Mouse (Mus musculus) T-helper 1 cell (primary cell): ENCODE results near the gene Map3k10.

Experiments
- in situ Hi-C: fragments of 300-600 bp; cut with MboI, MseI; formaldehyde crosslinking; loops from one replicate; pipeline ENCODE4 v1.15.1; 2025; ENCODE audit warnings: high pct_unique_total_duplicates

Gene Map3k10

DNA sequence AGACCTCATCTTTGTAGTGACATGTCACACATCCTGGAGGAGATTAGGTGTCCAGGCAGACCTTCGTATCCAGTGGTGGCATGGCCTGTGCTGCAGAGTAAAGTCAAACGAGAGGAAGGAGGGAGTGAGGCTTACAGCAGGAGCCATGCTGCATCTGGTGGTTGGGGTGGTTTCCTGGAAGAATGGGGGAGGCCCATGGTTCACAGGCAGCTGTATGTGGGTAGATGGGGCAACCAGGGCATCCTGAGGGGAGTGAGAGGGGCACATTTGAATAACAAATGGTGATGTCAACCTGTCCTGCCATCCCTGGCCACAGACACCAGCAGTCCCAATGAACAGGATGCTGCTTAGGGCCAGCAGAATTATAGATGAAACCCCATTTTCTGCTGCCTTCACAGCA lies 64.7 kb downstream of the Map3k10 start:
- in situ Hi-C loops, result no loop called here

DNA sequence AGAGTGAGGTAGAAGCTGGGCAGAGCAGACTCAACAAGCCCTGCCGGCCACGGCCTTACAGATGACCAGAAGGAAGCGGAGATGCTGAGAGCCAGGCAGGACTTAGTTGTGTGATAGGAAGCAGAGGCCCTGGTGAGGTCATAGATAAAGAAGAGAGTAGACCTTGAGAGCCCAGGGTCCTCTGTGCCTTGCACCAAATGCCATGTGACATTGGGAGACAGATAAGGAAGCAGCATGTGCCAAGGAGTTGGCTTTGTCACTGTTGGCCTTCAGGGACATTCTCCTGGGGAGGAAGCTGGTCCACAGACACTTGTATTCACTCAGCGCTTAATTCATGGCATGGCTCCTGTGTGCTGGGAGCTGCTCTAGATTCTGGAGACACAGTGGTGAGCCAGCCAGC lies 65.1 kb downstream of the Map3k10 start:
- in situ Hi-C loops, result no loop called here

DNA sequence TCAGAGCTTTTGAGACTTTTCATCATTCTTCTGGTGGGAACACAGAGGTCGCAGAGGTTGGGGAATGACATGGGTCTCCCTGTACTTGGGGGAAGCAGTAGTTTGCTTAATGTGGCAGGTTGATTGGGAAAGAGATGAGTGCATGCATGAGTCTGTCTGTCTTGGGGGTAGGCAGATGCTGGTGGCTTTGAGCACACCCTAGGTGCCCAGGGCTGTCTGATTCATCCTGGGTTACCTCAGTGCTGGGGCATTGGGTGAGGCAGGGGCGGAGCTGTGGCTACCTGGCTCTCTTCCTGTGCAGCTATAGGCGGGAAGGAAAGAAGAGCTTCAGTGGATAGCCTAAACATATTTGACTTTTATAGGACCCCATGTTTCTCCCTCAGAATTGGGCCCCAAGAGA lies 66.3 kb downstream of the Map3k10 start:
- in situ Hi-C loops, result no loop called here

DNA sequence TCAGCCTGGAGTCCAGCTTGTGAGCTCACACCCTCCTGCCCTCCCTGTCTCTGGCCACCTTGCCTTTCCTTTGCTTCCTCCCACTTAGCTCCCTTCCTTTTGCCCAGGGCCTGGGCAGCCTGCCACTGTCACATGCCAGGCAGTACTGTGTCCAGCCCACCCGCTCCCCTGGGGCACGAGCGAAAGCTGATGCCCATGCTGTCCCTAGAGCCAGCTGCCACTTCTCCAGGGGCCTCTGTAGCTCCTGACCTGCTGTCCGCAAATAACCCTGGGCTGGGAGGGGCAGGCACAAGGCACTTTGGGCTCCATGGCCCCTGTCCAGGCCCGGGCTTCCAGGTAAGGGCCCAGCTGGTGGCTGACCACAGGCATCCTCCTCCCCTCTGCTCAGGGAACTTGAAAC lies 66.8 kb downstream of the Map3k10 start:
- in situ Hi-C loops, result no loop called here

DNA sequence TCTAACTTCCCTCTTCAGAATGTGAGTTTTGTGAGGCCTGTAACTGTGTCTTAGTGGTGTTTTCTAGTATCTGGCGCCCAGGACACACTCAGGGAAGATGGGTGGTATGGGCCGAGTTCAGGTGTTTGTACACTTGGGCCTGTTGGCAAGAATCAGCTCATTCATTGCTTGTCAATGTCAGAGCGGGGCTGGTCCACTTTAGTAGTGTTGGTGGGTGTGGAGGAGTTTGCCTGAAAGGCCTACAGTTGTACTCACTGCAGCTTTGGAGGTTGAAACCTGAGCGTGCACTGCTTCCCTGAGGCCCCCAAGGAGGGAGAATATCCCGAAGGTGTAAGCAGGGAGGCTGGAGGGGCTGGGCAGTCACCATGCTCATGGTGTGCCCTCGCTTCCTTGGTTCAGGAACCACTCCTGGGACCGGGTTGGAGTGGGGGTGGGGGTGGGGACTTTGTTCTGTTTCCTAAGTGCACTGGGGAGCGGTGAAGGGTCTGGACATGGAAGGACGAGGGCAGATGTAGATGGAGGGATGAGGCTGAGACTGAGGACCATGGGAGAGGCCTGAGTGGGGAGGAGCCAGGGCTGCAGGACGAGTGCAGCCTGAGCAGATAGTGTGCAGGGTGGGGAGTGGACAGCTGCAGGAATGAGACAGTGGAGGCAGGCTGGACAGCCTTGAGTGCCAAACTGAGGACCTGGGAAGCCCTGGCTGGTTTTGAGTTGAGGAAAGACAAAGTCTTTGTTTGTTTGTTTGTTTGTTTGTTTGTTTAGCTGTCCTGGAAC lies 67.7 kb downstream of the Map3k10 start:
- in situ Hi-C loops, result no loop called here
